Mouse (Mus musculus) heart, postnatal 0 days (tissue): Measurements from ENCODE around the gene Id3. TPM values are rescaled to one million over a fixed set of nuclear protein-coding genes. Genes with fewer than 3 reads are reported as not detected.

ENCODE experiments used
- ATAC-seq: fragments of 200-750 bp; cut with Nextera tagmentation; 2 replicates; pipeline ENCODE4 v1.8.0; 2017; ENCODE audit warnings: low read depth, moderate number of reproducible peaks, moderate library complexity; ENCODE audit not compliant: insufficient read depth
- DNase-seq: peaks from one replicate; pipeline ENCODE4 v3.0.0-alpha.2; 2016; ENCODE audit warnings: low spot score
- H3K27ac ChIP-seq: fragments of 300-500 bp; sonication (generic); 2 replicates; pipeline ENCODE4 v1.5.1; 2014; ENCODE audit warnings: low read depth, mild to moderate bottlenecking
- H3K27me3 ChIP-seq: fragments of 300-500 bp; sonication (generic); 2 replicates; pipeline ENCODE4 v1.6.1; 2014; ENCODE audit warnings: low read length, mixed read lengths; ENCODE audit not compliant: control insufficient read depth, insufficient read depth
- H3K36me3 ChIP-seq: fragments of 300-500 bp; sonication (generic); replicated peaks from 2 replicates; pipeline ENCODE4 v1.6.1; 2014; ENCODE audit warnings: low read length, mixed read lengths; ENCODE audit not compliant: control insufficient read depth, insufficient read depth
- H3K4me1 ChIP-seq: fragments of 300-500 bp; sonication (generic); 2 replicates; pipeline ENCODE4 v1.6.1; 2014; ENCODE audit warnings: antibody characterized with exemption; ENCODE audit not compliant: control insufficient read depth, insufficient read depth
- H3K4me2 ChIP-seq: fragments of 300-500 bp; sonication (generic); 2 replicates; pipeline ENCODE4 v1.6.1; 2014; ENCODE audit warnings: low read depth, mild to moderate bottlenecking, low read length, moderate library complexity
- H3K4me3 ChIP-seq: fragments of 300-500 bp; sonication (generic); 2 replicates; pipeline ENCODE4 v1.5.1; 2014; ENCODE audit warnings: low read depth, low read length
- H3K9ac ChIP-seq: fragments of 300-500 bp; sonication (generic); replicated peaks from 2 replicates; pipeline ENCODE4 v1.6.1; 2014; ENCODE audit warnings: low read depth, low read length, mixed read lengths
- H3K9me3 ChIP-seq: fragments of 300-500 bp; sonication (generic); replicated peaks from 2 replicates; pipeline ENCODE4 v1.6.1; 2016; ENCODE audit warnings: low read length; ENCODE audit not compliant: control insufficient read depth
- CTCF ChIP-seq: IDR thresholded peaks from 2 replicates; pipeline ENCODE4 v1.5.1; 2016; ENCODE audit warnings: antibody characterized with exemption, control low read depth, low read depth
- EP300 ChIP-seq: IDR thresholded peaks from 2 replicates; pipeline ENCODE4 v1.6.1; 2016; ENCODE audit warnings: antibody characterized with exemption, low read depth
- WGBS: fragments of 180-500 bp; shearing (Covaris S2); extraction: QIAGEN DNeasy Blood & Tissue Kit; methylation state at CpG from one replicate; pipeline ENCODE4 v1.1.7; 2014; 5-methylcytosine and 5-hydroxymethylcytosine counted together
- polyA plus RNA-seq: library from polyadenylated mRNA; unstranded; fragments of >200 nt; fragmentation: Nextera tagmentation; extraction: Ambion mirVana; gene quantifications from 2 replicates; pipeline ENCODE4 v1.2.1, GENCODE M21; 2015
- total RNA-seq: library from RNA; depleted of rRNA; stranded (reverse); fragments of >200 nt; gene quantifications from 2 replicates; pipeline ENCODE4 v1.2.3, GENCODE M21; 2014; ENCODE audit warnings: low replicate concordance

The Id3 gene
- total and polyA plus RNA-seq, 2 experiments from 2014 or later: 169 to 259 TPM

GRCm38 (mm10) chr4:136152821-136153220, 9.5 kb downstream of the Id3 start:
- H3K27ac ChIP-seq: no peak overlapping the region
- 86% methylated on average over 4 of the region's 4 CpGs for WGBS
- no peaks in the 10 kb centered on the region for H3K4me1 ChIP-seq
- no peak for ATAC-seq
- no peak; the same call in 1 of the 2 replicates for TF ChIP-seq CTCF
- TF ChIP-seq EP300: no peak
- DNase-seq: no peak
- no peak overlapping the region for H3K4me2 ChIP-seq
- no peaks in the 10 kb centered on the region for H3K27me3 ChIP-seq
- no peaks in the 10 kb centered on the region for H3K36me3 ChIP-seq
- H3K9me3 ChIP-seq: no peaks in the 10 kb centered on the region
- H3K4me3 ChIP-seq: no peak overlapping the region
- no peak overlapping the region for H3K9ac ChIP-seq

DNA sequence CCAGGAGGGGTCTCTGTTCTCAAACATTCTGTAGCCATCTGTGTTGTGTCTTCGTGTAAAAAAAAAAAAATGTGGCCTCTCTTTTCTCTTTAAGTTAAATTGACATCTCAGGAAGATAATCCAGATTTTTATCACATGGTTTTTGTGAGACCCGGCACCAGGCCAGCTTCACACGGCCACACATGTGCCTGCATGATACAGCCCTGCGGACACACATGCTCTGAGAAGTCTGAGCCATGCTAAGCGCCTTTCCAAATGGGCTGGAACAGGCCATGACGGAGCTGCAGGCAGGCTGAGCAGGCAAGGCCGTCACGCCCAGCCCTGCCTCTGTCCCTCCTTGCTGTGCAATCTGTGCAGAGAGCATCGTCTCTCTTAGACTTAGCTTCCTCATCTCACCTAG, 11.2 kb downstream of the Id3 start:
- ATAC-seq: no peak
- Histone ChIP-seq H3K4me1 (no peaks in the 10 kb centered on the region), H3K27me3 (no peaks in the 10 kb centered on the region), H3K9me3 (no peaks in the 10 kb centered on the region), H3K4me2 (no peak overlapping the region), H3K36me3 (no peaks in the 10 kb centered on the region), H3K27ac (no peak overlapping the region), H3K9ac (no peak overlapping the region), H3K4me3 (no peak overlapping the region)
- DNase-seq: no peak
- WGBS: 56% methylated on average over 9 of the region's 9 CpGs
- no peak for TF ChIP-seq EP300
- no peak for TF ChIP-seq CTCF

- WGBS: 75% methylated on average over 6 of the region's 6 CpGs
- Histone ChIP-seq H3K4me3 (no peak overlapping the region), H3K4me1 (no peaks in the 10 kb centered on the region), H3K9ac (no peak overlapping the region), H3K27me3 (no peaks in the 10 kb centered on the region), H3K9me3 (no peaks in the 10 kb centered on the region), H3K36me3 (no peaks in the 10 kb centered on the region), H3K27ac (no peak overlapping the region), H3K4me2 (no peak overlapping the region)
- ATAC-seq (no peak), DNase-seq (no peak)
- peak; percentile 11; the same call in 1 of the 2 replicates for TF ChIP-seq CTCF
- no peak for TF ChIP-seq EP300
Observed at GRCm38 (mm10) chr4:136158498-136158897, 15.2 kb downstream of the Id3 start.

- H3K27ac ChIP-seq: no peak overlapping the region
- WGBS: 12% methylated on average over 5 of the region's 5 CpGs
- DNase-seq: peak; percentile 84
- no peak overlapping the region for H3K4me2 ChIP-seq
- TF ChIP-seq EP300: no peak
- TF ChIP-seq CTCF: peak; percentile 96
- no peak overlapping the region for H3K4me3 ChIP-seq
- H3K9ac ChIP-seq: no peak overlapping the region
- no peaks in the 10 kb centered on the region for H3K9me3 ChIP-seq
- H3K4me1 ChIP-seq: no peaks in the 10 kb centered on the region
- peak; percentile 55; the same call in 1 of the 2 replicates for ATAC-seq
- no peaks in the 10 kb centered on the region for H3K27me3 ChIP-seq
- H3K36me3 ChIP-seq: no peaks in the 10 kb centered on the region
Observed at GRCm38 (mm10) chr4:136159802-136160397, 16.6 kb downstream of the Id3 start.

- Histone ChIP-seq H3K27ac (no peak overlapping the region), H3K36me3 (no peaks in the 10 kb centered on the region), H3K9ac (no peak overlapping the region), H3K9me3 (no peaks in the 10 kb centered on the region), H3K4me1 (no peaks in the 10 kb centered on the region), H3K4me2 (no peak overlapping the region), H3K27me3 (no peaks in the 10 kb centered on the region), H3K4me3 (no peak overlapping the region)
- under 1% methylated on average over 11 of the region's 11 CpGs for WGBS
- TF ChIP-seq EP300 (no peak), CTCF (peak; percentile 99)
- peak; percentile 81 for ATAC-seq
- DNase-seq: peak; percentile 86
Observed at GRCm38 (mm10) chr4:136163448-136163847, 20.2 kb downstream of the Id3 start.

DNA sequence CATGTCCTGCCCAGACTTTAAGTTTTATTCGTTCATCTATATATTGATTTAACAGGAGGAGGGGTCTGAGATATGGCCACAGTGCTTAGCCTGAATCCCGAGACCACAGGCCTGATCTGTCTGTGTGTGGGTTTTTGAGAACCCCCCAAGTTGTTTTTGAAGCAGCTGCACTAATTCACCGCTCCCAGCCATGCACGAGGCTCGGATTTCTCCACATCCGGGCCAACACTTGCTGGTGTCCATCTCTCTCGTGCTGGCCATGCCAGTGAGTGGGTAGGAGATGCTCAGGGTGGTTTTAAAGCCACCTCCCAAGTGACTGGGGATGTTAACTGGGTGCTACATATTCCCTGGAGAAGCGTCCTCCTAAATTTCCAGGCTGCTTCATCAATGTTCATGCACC, 21.7 kb downstream of the Id3 start:
- Histone ChIP-seq H3K36me3 (no peaks in the 10 kb centered on the region), H3K4me2 (no peak overlapping the region), H3K9ac (no peak overlapping the region), H3K4me1 (no peaks in the 10 kb centered on the region), H3K27ac (no peak overlapping the region), H3K27me3 (no peaks in the 10 kb centered on the region), H3K9me3 (no peaks in the 10 kb centered on the region), H3K4me3 (no peak overlapping the region)
- no peak for ATAC-seq
- DNase-seq: no peak
- 80% methylated on average over 8 of the region's 8 CpGs for WGBS
- TF ChIP-seq EP300 (no peak), CTCF (no peak)
